Mouse (Mus musculus) neural tube, embryonic 14.5 days (tissue): Measurements from ENCODE around the gene Tchhl1. TPM values are rescaled to one million over a fixed set of nuclear protein-coding genes. Genes with fewer than 3 reads are reported as not detected.
"Not testable (repeated sequence)": the region's sequence is repeated elsewhere in the genome, so short reads cannot be mapped to it uniquely, and the experiment has no call there.

Experiments
- ATAC-seq: fragments of 200-750 bp; cut with Nextera tagmentation; 2 replicates; pipeline ENCODE4 v1.8.0; 2017; ENCODE audit warnings: low read depth, mild to moderate bottlenecking, moderate TSS enrichment, moderate library complexity
- H3K27ac ChIP-seq: fragments of 300-500 bp; sonication (generic); 2 replicates; pipeline ENCODE4 v1.5.1; 2014; ENCODE audit warnings: low read depth, mild to moderate bottlenecking, control low read depth, low read length, moderate library complexity, mixed read lengths
- H3K27me3 ChIP-seq: fragments of 300-500 bp; sonication (generic); 2 replicates; pipeline ENCODE4 v1.6.1; 2014; ENCODE audit warnings: low read length; ENCODE audit not compliant: control insufficient read depth, insufficient read depth
- H3K36me3 ChIP-seq: fragments of 300-500 bp; sonication (generic); 2 replicates; pipeline ENCODE4 v1.6.1; 2014; ENCODE audit warnings: low read length, mixed read lengths; ENCODE audit not compliant: control insufficient read depth, insufficient read depth
- H3K4me1 ChIP-seq: fragments of 300-500 bp; sonication (generic); 2 replicates; pipeline ENCODE4 v1.6.1; 2014; ENCODE audit warnings: low read length; ENCODE audit not compliant: control insufficient read depth, insufficient read depth
- H3K4me2 ChIP-seq: fragments of 300-500 bp; sonication (generic); 2 replicates; pipeline ENCODE4 v1.6.1; 2014; ENCODE audit warnings: mild to moderate bottlenecking, low read depth, low read length, control low read depth
- H3K4me3 ChIP-seq: fragments of 300-500 bp; sonication (generic); 2 replicates; pipeline ENCODE4 v1.5.1; 2014; ENCODE audit warnings: low read depth, low read length, control low read depth, mixed read lengths
- H3K9ac ChIP-seq: fragments of 300-500 bp; sonication (generic); replicated peaks from 2 replicates; pipeline ENCODE4 v1.6.1; 2014; ENCODE audit warnings: low read depth, mild to moderate bottlenecking, control low read depth, low read length, mixed read lengths
- H3K9me3 ChIP-seq: fragments of 300-500 bp; sonication (generic); 2 replicates; pipeline ENCODE4 v1.6.1; 2016; ENCODE audit warnings: low read length; ENCODE audit not compliant: control insufficient read depth
- WGBS: fragments of 180-500 bp; shearing (Covaris S2); extraction: QIAGEN DNeasy Blood & Tissue Kit; methylation state at CpG from one replicate; pipeline ENCODE4 v1.1.7; 2014; 5-methylcytosine and 5-hydroxymethylcytosine counted together
- polyA plus RNA-seq: library from polyadenylated mRNA; unstranded; fragments of >200 nt; fragmentation: Nextera tagmentation; extraction: Ambion mirVana; gene quantifications from 2 replicates; pipeline ENCODE4 v1.2.1, GENCODE M21; 2014

Tchhl1 gene
- polyA plus RNA-seq, 1 experiment from 2014 or later, result not detected

GRCm38 (mm10) chr3:93493992-93494391 is 25.4 kb downstream of the Tchhl1 start:
- H3K4me3 ChIP-seq, result no peak overlapping the region
- no peaks in the 10 kb centered on the region for H3K36me3 ChIP-seq
- no peaks in the 10 kb centered on the region for H3K27me3 ChIP-seq
- 2% methylated on average over 4 of the region's 4 CpGs for WGBS
- no peak overlapping the region for H3K27ac ChIP-seq
- no peaks in the 10 kb centered on the region for H3K4me1 ChIP-seq
- H3K9ac ChIP-seq, result no peak overlapping the region
- ATAC-seq, result peak; percentile 95
- H3K9me3 ChIP-seq, result no peaks in the 10 kb centered on the region
- H3K4me2 ChIP-seq, result no peak overlapping the region

- H3K27me3 ChIP-seq, ATAC-seq, H3K9me3 ChIP-seq, H3K36me3 ChIP-seq, H3K9ac ChIP-seq, H3K27ac ChIP-seq, H3K4me1 ChIP-seq, H3K4me3 ChIP-seq, H3K4me2 ChIP-seq: not testable (repeated sequence)
- WGBS, result 26% methylated on average over 5 of the region's 5 CpGs
Observed at GRCm38 (mm10) chr3:93494774-93495173, 26.2 kb downstream of the Tchhl1 start.

- no peak for ATAC-seq
- no peaks in the 10 kb centered on the region for H3K4me1 ChIP-seq
- H3K9me3 ChIP-seq, result no peaks in the 10 kb centered on the region
- no peak overlapping the region for H3K4me3 ChIP-seq
- H3K27me3 ChIP-seq, result no peaks in the 10 kb centered on the region
- no peaks in the 10 kb centered on the region for H3K36me3 ChIP-seq
- no peak overlapping the region for H3K4me2 ChIP-seq
- H3K9ac ChIP-seq, result no peak overlapping the region
- no peak overlapping the region for H3K27ac ChIP-seq
- WGBS, result 85% methylated on average over 3 of the region's 3 CpGs
Observed at GRCm38 (mm10) chr3:93497131-93497530, 28.6 kb downstream of the Tchhl1 start.

- no peak for ATAC-seq
- H3K27me3 ChIP-seq, result no peaks in the 10 kb centered on the region
- no peaks in the 10 kb centered on the region for H3K36me3 ChIP-seq
Observed at GRCm38 (mm10) chr3:93499129-93499528, 30.6 kb downstream of the Tchhl1 start.

GRCm38 (mm10) chr3:93504536-93505189 is 36.1 kb downstream of the Tchhl1 start:
- WGBS, result 81% methylated on average over 7 of the region's 7 CpGs
- Histone ChIP-seq H3K4me3 (no peak overlapping the region), H3K4me2 (no peak overlapping the region), H3K27ac (no peak overlapping the region), H3K9me3 (no peaks in the 10 kb centered on the region), H3K4me1 (no peaks in the 10 kb centered on the region), H3K9ac (no peak overlapping the region), H3K27me3 (no peaks in the 10 kb centered on the region), H3K36me3 (no peaks in the 10 kb centered on the region)
- no peak for ATAC-seq

More at GRCm38 (mm10) chr3:93499129-93499528, 30.6 kb downstream of the Tchhl1 start:
- H3K27ac ChIP-seq, result no peak overlapping the region
- no peak overlapping the region for H3K4me2 ChIP-seq
- H3K4me1 ChIP-seq, result no peaks in the 10 kb centered on the region
- no peak overlapping the region for H3K4me3 ChIP-seq
- H3K9ac ChIP-seq, result no peak overlapping the region
- H3K9me3 ChIP-seq, result no peaks in the 10 kb centered on the region

- no peak overlapping the region for H3K27ac ChIP-seq
- 44% methylated on average over 30 of the region's 30 CpGs for WGBS
- H3K9ac ChIP-seq, result no peak overlapping the region
- H3K4me2 ChIP-seq, result no peak overlapping the region
- H3K4me1 ChIP-seq, result no peaks in the 10 kb centered on the region
- H3K27me3 ChIP-seq, result no peaks in the 10 kb centered on the region
- no peak overlapping the region for H3K4me3 ChIP-seq
- no peaks in the 10 kb centered on the region for H3K9me3 ChIP-seq
- no peaks in the 10 kb centered on the region for H3K36me3 ChIP-seq
- ATAC-seq, result no peak
Observed at GRCm38 (mm10) chr3:93505960-93506863, 37.7 kb downstream of the Tchhl1 start.

- H3K4me3 ChIP-seq, result no peak overlapping the region
- ATAC-seq, result no peak
- H3K9me3 ChIP-seq, result no peaks in the 10 kb centered on the region
- H3K36me3 ChIP-seq, result no peaks in the 10 kb centered on the region
- H3K4me2 ChIP-seq, result no peak overlapping the region
- H3K9ac ChIP-seq, result no peak overlapping the region
- WGBS, result 73% methylated on average over 5 of the region's 5 CpGs
- no peaks in the 10 kb centered on the region for H3K27me3 ChIP-seq
- no peak overlapping the region for H3K27ac ChIP-seq
- H3K4me1 ChIP-seq, result no peaks in the 10 kb centered on the region
Observed at GRCm38 (mm10) chr3:93506881-93507325, 38.3 kb downstream of the Tchhl1 start.

- Histone ChIP-seq H3K9ac (no peak overlapping the region), H3K36me3 (no peaks in the 10 kb centered on the region), H3K9me3 (no peaks in the 10 kb centered on the region), H3K27me3 (no peaks in the 10 kb centered on the region), H3K27ac (no peak overlapping the region), H3K4me2 (no peak overlapping the region), H3K4me3 (no peak overlapping the region), H3K4me1 (no peaks in the 10 kb centered on the region)
- ATAC-seq, result no peak
- WGBS, result 81% methylated on average over 1 of the region's 1 CpGs
Observed at GRCm38 (mm10) chr3:93509301-93509700, 40.7 kb downstream of the Tchhl1 start.

- Histone ChIP-seq H3K9ac (no peak overlapping the region), H3K4me1 (no peaks in the 10 kb centered on the region), H3K9me3 (no peaks in the 10 kb centered on the region), H3K27ac (no peak overlapping the region), H3K4me3 (no peak overlapping the region), H3K36me3 (no peaks in the 10 kb centered on the region), H3K27me3 (no peaks in the 10 kb centered on the region), H3K4me2 (no peak overlapping the region)
- 75% methylated on average over 1 of the region's 1 CpGs for WGBS
- ATAC-seq, result no peak
Observed at GRCm38 (mm10) chr3:93511036-93511435, 42.5 kb downstream of the Tchhl1 start.
